Mouse (Mus musculus): ENCODE data around the gene Xylt1. TPM values are rescaled to one million over a fixed set of nuclear protein-coding genes. Genes with fewer than 3 reads are reported as not detected.

The Xylt1 gene
- polyA plus RNA-seq, 1 experiment from 2014 or later, result 0.52 TPM

DNA sequence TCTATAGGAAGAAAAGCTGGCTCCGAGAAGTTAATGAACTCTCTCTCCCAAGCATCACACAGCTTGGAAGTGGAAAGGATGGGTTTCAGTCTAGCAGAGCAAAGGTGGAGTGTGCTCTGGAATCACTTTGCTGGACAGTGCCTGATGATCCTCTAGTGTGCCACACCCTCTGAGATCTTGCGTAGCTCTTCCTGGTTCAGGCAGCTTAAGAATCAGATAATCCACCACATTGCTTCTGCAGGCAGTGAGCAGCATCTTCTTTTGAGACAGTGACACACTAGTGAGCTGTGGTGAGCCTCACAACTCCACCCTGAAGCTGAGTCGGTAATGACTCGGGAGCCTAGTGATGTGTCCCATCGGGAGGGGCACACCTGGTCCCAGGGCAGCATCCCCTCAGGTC lies 159.2 kb downstream of the Xylt1 start:
- no peaks in the 10 kb centered on the region for H3K27me3 ChIP-seq (replicated peaks; ENCODE audit: control insufficient read depth, insufficient read depth, low read length)
- no peak overlapping the region for H3K4me3 ChIP-seq (ENCODE audit: low read depth, low read length)
- TF ChIP-seq CTCF (IDR thresholded peaks at IDR 0.05; ENCODE audit: low read depth), result no peak
- no peaks in the 10 kb centered on the region for H3K9me3 ChIP-seq (ENCODE audit: control insufficient read depth)
- no peak overlapping the region for H3K4me2 ChIP-seq (replicated peaks; ENCODE audit: low read depth)
- no peak for ATAC-seq
- no peak overlapping the region for H3K27ac ChIP-seq (ENCODE audit: low read depth, low read length)
- 66% methylated on average over 5 of the region's 5 CpGs for WGBS
- H3K36me3 ChIP-seq (ENCODE audit: control insufficient read depth, insufficient read depth), result no peaks in the 10 kb centered on the region
- H3K4me1 ChIP-seq (replicated peaks; ENCODE audit: control insufficient read depth, insufficient read depth, low read length), result no peaks in the 10 kb centered on the region
- no peak overlapping the region for H3K9ac ChIP-seq (ENCODE audit: low read depth, low read length)

DNA sequence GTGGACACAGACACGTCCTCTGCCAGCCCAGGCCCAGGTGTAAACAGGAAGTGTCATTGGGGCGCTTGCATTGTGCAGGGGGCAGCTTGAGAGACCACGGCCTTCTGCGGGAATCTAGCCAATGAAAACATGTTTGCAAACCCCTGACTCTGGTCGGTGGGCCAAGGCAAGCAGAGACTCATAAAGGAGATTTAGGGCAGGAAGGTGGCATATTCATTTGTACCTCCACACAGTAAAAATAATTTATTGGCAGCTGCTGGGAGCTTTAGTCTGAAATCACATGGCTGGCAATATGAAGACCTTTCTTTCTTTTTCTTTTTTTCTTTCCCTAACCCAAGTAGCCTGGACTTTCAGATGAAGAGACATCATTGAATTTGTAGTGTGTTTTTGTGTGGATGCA lies 159.6 kb downstream of the Xylt1 start:
- Histone ChIP-seq H3K36me3 (ENCODE audit: control insufficient read depth, insufficient read depth) (no peaks in the 10 kb centered on the region), H3K9ac (ENCODE audit: low read depth, low read length) (no peak overlapping the region), H3K9me3 (ENCODE audit: control insufficient read depth) (no peaks in the 10 kb centered on the region), H3K27ac (ENCODE audit: low read depth, low read length) (no peak overlapping the region), H3K4me3 (ENCODE audit: low read depth, low read length) (no peak overlapping the region), H3K27me3 (replicated peaks; ENCODE audit: control insufficient read depth, insufficient read depth, low read length) (no peaks in the 10 kb centered on the region), H3K4me2 (replicated peaks; ENCODE audit: low read depth) (no peak overlapping the region), H3K4me1 (replicated peaks; ENCODE audit: control insufficient read depth, insufficient read depth, low read length) (no peaks in the 10 kb centered on the region)
- 45% methylated on average over 5 of the region's 5 CpGs for WGBS
- no peak for ATAC-seq
- TF ChIP-seq CTCF (IDR thresholded peaks at IDR 0.05; ENCODE audit: low read depth), result no peak

DNA sequence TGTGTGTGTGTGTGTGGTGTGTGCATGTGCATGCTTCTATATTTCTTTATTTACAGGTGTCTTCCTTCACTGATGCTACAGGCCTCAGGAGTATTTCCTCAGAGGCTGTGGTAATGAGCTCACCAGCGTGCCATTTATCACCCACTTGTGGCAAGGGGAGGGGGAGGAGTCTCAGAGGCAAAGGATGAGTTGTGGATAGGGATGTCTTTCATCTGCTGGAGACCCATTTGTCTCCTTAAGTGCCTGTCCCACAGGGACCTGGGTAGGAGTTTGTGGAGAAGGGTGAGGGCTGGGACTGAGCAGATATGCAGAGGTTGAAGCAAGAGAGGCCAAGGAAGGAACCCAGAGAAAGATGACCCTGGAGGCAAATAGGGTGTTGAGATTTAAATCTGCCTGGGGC lies 160.3 kb downstream of the Xylt1 start:
- Histone ChIP-seq H3K4me3 (ENCODE audit: low read depth, low read length) (no peak overlapping the region), H3K4me2 (replicated peaks; ENCODE audit: low read depth) (no peak overlapping the region), H3K36me3 (ENCODE audit: control insufficient read depth, insufficient read depth) (no peaks in the 10 kb centered on the region), H3K9ac (ENCODE audit: low read depth, low read length) (no peak overlapping the region), H3K9me3 (ENCODE audit: control insufficient read depth) (no peaks in the 10 kb centered on the region), H3K4me1 (replicated peaks; ENCODE audit: control insufficient read depth, insufficient read depth, low read length) (no peaks in the 10 kb centered on the region), H3K27ac (ENCODE audit: low read depth, low read length) (no peak overlapping the region), H3K27me3 (replicated peaks; ENCODE audit: control insufficient read depth, insufficient read depth, low read length) (no peaks in the 10 kb centered on the region)
- WGBS, result 60% methylated on average over 1 of the region's 1 CpGs
- ATAC-seq, result no peak
- no peak for TF ChIP-seq CTCF (IDR thresholded peaks at IDR 0.05; ENCODE audit: low read depth)

DNA sequence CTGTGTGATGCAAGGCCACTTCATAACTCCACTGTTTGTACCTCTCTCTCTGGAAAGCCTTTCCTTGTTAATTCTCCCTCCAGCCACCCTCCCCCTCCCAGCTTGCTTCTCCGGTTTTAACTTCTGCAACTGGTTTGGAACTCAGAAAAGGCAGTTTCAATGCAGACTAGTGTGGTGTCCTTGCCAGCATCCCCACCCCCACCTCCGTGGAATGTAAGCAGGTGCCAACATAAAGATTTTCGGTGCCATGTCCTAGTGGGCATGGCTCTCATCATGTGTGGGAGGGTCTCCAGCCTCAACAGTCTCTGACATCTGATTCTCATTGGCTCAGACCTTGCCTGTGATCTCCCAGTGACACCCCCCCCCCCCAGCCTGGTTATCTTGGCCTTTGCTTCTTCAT lies 160.9 kb downstream of the Xylt1 start:
- no peak for ATAC-seq

DNA sequence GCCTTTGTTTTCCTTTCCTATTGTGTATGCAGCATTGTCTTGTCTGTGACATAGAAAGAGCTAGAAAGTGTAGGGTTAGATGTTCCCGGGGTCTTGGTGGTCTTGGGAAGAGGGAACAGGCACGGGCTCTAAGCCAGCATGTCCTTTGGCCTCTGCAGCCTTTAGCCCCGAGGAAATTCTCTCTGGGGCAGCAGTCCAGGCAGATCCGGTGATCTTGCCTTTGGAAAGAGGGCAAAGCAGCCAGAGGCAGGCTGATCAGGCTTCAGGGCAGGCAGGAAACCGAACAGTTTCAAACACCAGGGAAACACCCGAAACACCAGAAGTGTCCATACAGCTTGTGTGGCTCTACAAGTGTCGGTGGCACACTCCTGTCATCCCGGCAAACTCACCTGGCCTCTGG lies 162.3 kb downstream of the Xylt1 start:
- no peaks in the 10 kb centered on the region for H3K27me3 ChIP-seq (replicated peaks; ENCODE audit: control insufficient read depth, insufficient read depth, low read length)
- no peaks in the 10 kb centered on the region for H3K4me1 ChIP-seq (replicated peaks; ENCODE audit: control insufficient read depth, insufficient read depth, low read length)
- WGBS, result 69% methylated on average over 8 of the region's 8 CpGs
- no peak overlapping the region for H3K4me2 ChIP-seq (replicated peaks; ENCODE audit: low read depth)
- TF ChIP-seq CTCF (IDR thresholded peaks at IDR 0.05; ENCODE audit: low read depth), result no peak
- H3K4me3 ChIP-seq (ENCODE audit: low read depth, low read length), result no peak overlapping the region
- no peak overlapping the region for H3K27ac ChIP-seq (ENCODE audit: low read depth, low read length)
- H3K9ac ChIP-seq (ENCODE audit: low read depth, low read length), result no peak overlapping the region
- no peaks in the 10 kb centered on the region for H3K9me3 ChIP-seq (ENCODE audit: control insufficient read depth)
- no peaks in the 10 kb centered on the region for H3K36me3 ChIP-seq (ENCODE audit: control insufficient read depth, insufficient read depth)
- ATAC-seq, result no peak

More for the DNA sequence above, 160.9 kb downstream of the Xylt1 start:
- no peaks in the 10 kb centered on the region for H3K36me3 ChIP-seq (ENCODE audit: control insufficient read depth, insufficient read depth)
- H3K9ac ChIP-seq (ENCODE audit: low read depth, low read length), result no peak overlapping the region
- H3K4me3 ChIP-seq (ENCODE audit: low read depth, low read length), result no peak overlapping the region
- H3K27me3 ChIP-seq (replicated peaks; ENCODE audit: control insufficient read depth, insufficient read depth, low read length), result no peaks in the 10 kb centered on the region
- no peaks in the 10 kb centered on the region for H3K9me3 ChIP-seq (ENCODE audit: control insufficient read depth)
- 83% methylated on average over 3 of the region's 3 CpGs for WGBS
- TF ChIP-seq CTCF (IDR thresholded peaks at IDR 0.05; ENCODE audit: low read depth), result no peak
- H3K4me2 ChIP-seq (replicated peaks; ENCODE audit: low read depth), result no peak overlapping the region
- no peak overlapping the region for H3K27ac ChIP-seq (ENCODE audit: low read depth, low read length)
- no peaks in the 10 kb centered on the region for H3K4me1 ChIP-seq (replicated peaks; ENCODE audit: control insufficient read depth, insufficient read depth, low read length)

DNA sequence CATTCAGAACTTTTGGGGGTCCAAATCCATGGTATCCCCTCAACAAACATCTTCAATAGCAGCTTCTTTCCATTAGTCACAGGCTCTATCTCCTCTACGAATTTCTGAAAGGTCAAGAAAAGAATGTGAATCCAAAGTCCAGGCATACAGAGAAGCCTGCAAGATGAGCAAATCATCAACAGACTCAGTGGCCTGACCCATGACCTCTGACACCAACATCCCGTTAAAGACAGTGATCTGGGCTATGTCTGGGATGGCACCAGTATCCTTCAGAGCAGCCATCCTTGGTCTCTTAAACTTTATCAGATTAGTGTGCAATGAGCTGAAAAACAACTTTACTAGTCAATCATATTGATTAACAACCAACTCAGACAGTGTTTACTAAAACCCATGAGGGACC lies 163.3 kb downstream of the Xylt1 start:
- Histone ChIP-seq H3K4me2 (replicated peaks; ENCODE audit: low read depth) (no peak overlapping the region), H3K36me3 (ENCODE audit: control insufficient read depth, insufficient read depth) (no peaks in the 10 kb centered on the region), H3K27me3 (replicated peaks; ENCODE audit: control insufficient read depth, insufficient read depth, low read length) (no peaks in the 10 kb centered on the region), H3K9ac (ENCODE audit: low read depth, low read length) (no peak overlapping the region), H3K4me1 (replicated peaks; ENCODE audit: control insufficient read depth, insufficient read depth, low read length) (no peaks in the 10 kb centered on the region), H3K27ac (ENCODE audit: low read depth, low read length) (no peak overlapping the region), H3K9me3 (ENCODE audit: control insufficient read depth) (no peaks in the 10 kb centered on the region), H3K4me3 (ENCODE audit: low read depth, low read length) (no peak overlapping the region)
- no peak for TF ChIP-seq CTCF (IDR thresholded peaks at IDR 0.05; ENCODE audit: low read depth)
- ATAC-seq, result no peak
- whole genome bisulfite sequencing, result 28% methylated on average over 2 of the region's 2 CpGs

DNA sequence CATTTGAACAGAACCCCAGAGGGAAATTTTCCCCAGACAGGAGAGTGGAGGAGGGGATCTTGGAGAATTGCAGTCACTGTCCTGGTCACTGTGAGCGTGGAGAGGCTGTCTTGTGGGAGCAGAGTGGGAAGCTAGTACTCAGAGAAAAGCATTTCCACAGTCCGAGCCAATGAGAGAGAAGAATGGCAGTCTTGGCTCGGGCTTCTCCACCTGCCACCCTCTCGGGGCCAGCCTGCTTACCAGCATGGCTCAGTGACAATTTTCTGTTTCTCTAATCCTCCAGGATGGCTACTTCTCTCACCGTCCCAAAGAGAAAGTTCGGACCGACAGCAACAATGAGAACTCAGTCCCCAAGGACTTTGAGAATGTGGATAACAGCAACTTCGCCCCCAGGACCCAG lies 167.5 kb downstream of the Xylt1 start:
- no peaks in the 10 kb centered on the region for H3K36me3 ChIP-seq (ENCODE audit: control insufficient read depth, insufficient read depth)
- 78% methylated on average over 8 of the region's 8 CpGs for WGBS
- H3K4me1 ChIP-seq (replicated peaks; ENCODE audit: control insufficient read depth, insufficient read depth, low read length), result no peaks in the 10 kb centered on the region
- no peak for TF ChIP-seq CTCF (IDR thresholded peaks at IDR 0.05; ENCODE audit: low read depth)
- no peak for ATAC-seq
- no peak overlapping the region for H3K9ac ChIP-seq (ENCODE audit: low read depth, low read length)
- no peak overlapping the region for H3K4me3 ChIP-seq (ENCODE audit: low read depth, low read length)
- no peaks in the 10 kb centered on the region for H3K9me3 ChIP-seq (ENCODE audit: control insufficient read depth)
- H3K27ac ChIP-seq (ENCODE audit: low read depth, low read length), result no peak overlapping the region
- no peaks in the 10 kb centered on the region for H3K27me3 ChIP-seq (replicated peaks; ENCODE audit: control insufficient read depth, insufficient read depth, low read length)
- H3K4me2 ChIP-seq (replicated peaks; ENCODE audit: low read depth), result no peak overlapping the region

Data from intestine, postnatal 0 days (tissue).